Mouse (Mus musculus) cerebellum, adult 2 months (tissue): ENCODE measurements around the gene Rbm8a. TPM values are rescaled to one million over a fixed set of nuclear protein-coding genes. Genes with fewer than 3 reads are reported as not detected.

Experiments
- DNase-seq, 2 experiments: peaks; one replicate each; pipeline ENCODE4 v3.0.0; 2021
- H3K27ac ChIP-seq: fragments of 200-500 bp; 2 replicates; pipeline ENCODE4 v1.5.1; 2012; ENCODE audit warnings: low read length, control low read depth, inconsistent platforms; ENCODE audit not compliant: insufficient read depth
- H3K27me3 ChIP-seq: fragments of 200-500 bp; 2 replicates; pipeline ENCODE4 v1.6.1; 2012; ENCODE audit warnings: inconsistent platforms, mild to moderate bottlenecking, low read length, moderate library complexity; ENCODE audit not compliant: control insufficient read depth, insufficient read depth
- H3K4me1 ChIP-seq: fragments of 200-500 bp; 2 replicates; pipeline ENCODE4 v1.6.1; 2011; ENCODE audit warnings: low read length; ENCODE audit not compliant: control insufficient read depth, insufficient read depth
- H3K4me3 ChIP-seq: fragments of 200-500 bp; replicated peaks from 2 replicates; pipeline ENCODE3; 2011; ENCODE audit warnings: mild to moderate bottlenecking, low read depth, low read length, control low read depth; ENCODE audit not compliant: insufficient read depth
- CTCF ChIP-seq: fragments of 200-500 bp; IDR thresholded peaks from 2 replicates; pipeline ENCODE4 v1.5.1; 2011; ENCODE audit warnings: low read depth, mild to moderate bottlenecking, control low read depth, low read length, moderate library complexity, borderline replicate concordance; ENCODE audit not compliant: insufficient read depth
- POLR2A ChIP-seq: fragments of 200-500 bp; IDR thresholded peaks from 2 replicates; pipeline ENCODE4 v1.6.1; 2011; ENCODE audit warnings: low read length, control low read depth, borderline replicate concordance; ENCODE audit not compliant: insufficient read depth
- WGBS: fragments of 180-500 bp; shearing (Covaris S2); methylation state at CpG from one replicate; pipeline ENCODE4 v1.1.7; 2018; 5-methylcytosine and 5-hydroxymethylcytosine counted together
- polyA plus RNA-seq: library from polyadenylated mRNA; depleted of rRNA; stranded (reverse); fragments of >200 nt; gene quantifications from 2 replicates; pipeline ENCODE4 v1.2.3, GENCODE M21; 2012; rRNA removed

Gene Rbm8a
- polyA plus RNA-seq, 1 experiment, result 45.4 TPM

- TF ChIP-seq CTCF (no peak), POLR2A (no peak)
- Histone ChIP-seq H3K4me1 (no peaks in the 10 kb centered on the region), H3K4me3 (no peak overlapping the region), H3K27ac (no peak overlapping the region), H3K27me3 (no peaks in the 10 kb centered on the region)
- 45% methylated on average over 5 of the region's 5 CpGs for WGBS
- DNase-seq, result no peak
Measured at GRCm38 (mm10) chr3:96679159-96679674, 49.5 kb downstream of the Rbm8a start.

- no peak for DNase-seq
- no peaks in the 10 kb centered on the region for H3K4me1 ChIP-seq
- H3K27ac ChIP-seq, result no peak overlapping the region
- TF ChIP-seq POLR2A, result no peak
- TF ChIP-seq CTCF, result no peak
- no peak overlapping the region for H3K4me3 ChIP-seq
- 38% methylated on average over 12 of the region's 12 CpGs for WGBS
- no peaks in the 10 kb centered on the region for H3K27me3 ChIP-seq
Measured at GRCm38 (mm10) chr3:96680269-96680956, 50.7 kb downstream of the Rbm8a start.

Other genes starting within 250 kb of the Rbm8a start
- not detected in 2 replicates for gene BC107364, start 177.6 kb upstream of the Rbm8a start, polyA plus RNA-seq
- 0.21 and 0.41 TPM in 2 replicates for gene Hfe2, start 104.8 kb upstream of the Rbm8a start, polyA plus RNA-seq
- gene Txnip, start 72.0 kb upstream of the Rbm8a start, polyA plus RNA-seq, result 15.2 and 21.9 TPM in 2 replicates
- gene Gm16253, start 52.9 kb upstream of the Rbm8a start, polyA plus RNA-seq, result not detected in 2 replicates
- 53.1 and 55.5 TPM in 2 replicates for gene Polr3gl, start 35.8 kb upstream of the Rbm8a start, polyA plus RNA-seq
- 53.2 and 58.1 TPM in 2 replicates for gene Ankrd34a, start 33.3 kb upstream of the Rbm8a start, polyA plus RNA-seq
- 23.9 and 24.7 TPM in 2 replicates for gene Lix1l, start 28.8 kb upstream of the Rbm8a start, polyA plus RNA-seq
- gene Pex11b, start 5.4 kb downstream of the Rbm8a start, polyA plus RNA-seq, result 61.8 and 62.3 TPM in 2 replicates
- gene Gm42957, start 5.5 kb downstream of the Rbm8a start, polyA plus RNA-seq, result 0.16 and 0.21 TPM in 2 replicates
- gene Itga10, start 15.7 kb downstream of the Rbm8a start, polyA plus RNA-seq, result 4.7 and 5.1 TPM in 2 replicates
- gene Ankrd35, start 40.2 kb downstream of the Rbm8a start, polyA plus RNA-seq, result 9.4 and 11.6 TPM in 2 replicates
- gene Pias3, start 66.5 kb downstream of the Rbm8a start, polyA plus RNA-seq, result 38.6 and 41.9 TPM in 2 replicates
- 11.8 and 14.3 TPM in 2 replicates for gene Nudt17, start 78.6 kb downstream of the Rbm8a start, polyA plus RNA-seq
- 42.9 and 47.1 TPM in 2 replicates for gene Polr3c, start 97.7 kb downstream of the Rbm8a start, polyA plus RNA-seq
- gene Rnf115, start 97.7 kb downstream of the Rbm8a start, polyA plus RNA-seq, result 57.0 and 58.8 TPM in 2 replicates
- gene Pdzk1, start 199.4 kb downstream of the Rbm8a start, polyA plus RNA-seq, result 0.03 TPM in 1 of 2 replicates, not detected in the other
- not detected in 2 replicates for gene Cd160, start 199.4 kb downstream of the Rbm8a start, polyA plus RNA-seq